Mouse (Mus musculus) heart, embryonic 14.5 days (tissue): ENCODE measurements at regions not wholly inside any gene's neighbourhood (a gene's known extent, or its start where the extent isn't known, plus 50 kb on each side); places are given as distances from the start of the nearest gene placed in this dataset.

Source experiments
- ATAC-seq: fragments of 200-750 bp; cut with Nextera tagmentation; 2 replicates; pipeline ENCODE4 v1.8.0; 2017; ENCODE audit warnings: low read depth, moderate TSS enrichment; ENCODE audit not compliant: insufficient number of reproducible peaks, insufficient read depth, low FRiP score
- H3K27ac ChIP-seq, 2 experiments: fragments of 200-500 bp in 1 of 2; fragments of 300-500 bp in 1 of 2; sonication (generic) in 1 of 2; replicated peaks in 1 of 2; 2 replicates each; pipeline ENCODE4 v1.5.1; 2012 to 2014; ENCODE audit warnings: low read depth in 2 of 2, low read length in 2 of 2, control low read depth in 1 of 2, mild to moderate bottlenecking in 1 of 2, mixed read lengths in 1 of 2; ENCODE audit not compliant: control insufficient read depth in 1 of 2, insufficient read depth in 1 of 2
- H3K27me3 ChIP-seq: fragments of 300-500 bp; sonication (generic); 2 replicates; pipeline ENCODE4 v1.6.1; 2014; ENCODE audit warnings: mild to moderate bottlenecking, low read length, control low read depth; ENCODE audit not compliant: control insufficient read depth, insufficient read depth
- H3K36me3 ChIP-seq: fragments of 300-500 bp; sonication (generic); 2 replicates; pipeline ENCODE4 v1.6.1; 2014; ENCODE audit warnings: mild to moderate bottlenecking, control low read depth, low read length, mixed read lengths; ENCODE audit not compliant: control insufficient read depth, insufficient read depth
- H3K4me1 ChIP-seq, 2 experiments: fragments of 200-500 bp in 1 of 2; fragments of 300-500 bp in 1 of 2; sonication (generic) in 1 of 2; 2 replicates each; pipeline ENCODE4 v1.6.1; 2012 to 2014; ENCODE audit warnings: low read length in 2 of 2, control low read depth in 1 of 2, mixed read lengths in 1 of 2; ENCODE audit not compliant: control insufficient read depth in 2 of 2, insufficient read depth in 2 of 2
- H3K4me2 ChIP-seq: fragments of 300-500 bp; sonication (generic); 2 replicates; pipeline ENCODE4 v1.6.1; 2014; ENCODE audit warnings: mild to moderate bottlenecking, low read length
- H3K4me3 ChIP-seq, 2 experiments: fragments of 200-500 bp in 1 of 2; fragments of 300-500 bp in 1 of 2; sonication (generic) in 1 of 2; 2 replicates each; pipeline ENCODE4 v1.5.1; 2012 to 2014; ENCODE audit warnings: low read length in 2 of 2, mild to moderate bottlenecking in 2 of 2, control low read depth in 1 of 2, low read depth in 1 of 2, moderate library complexity in 1 of 2; ENCODE audit not compliant: control insufficient read depth in 1 of 2, insufficient read depth in 1 of 2
- H3K9ac ChIP-seq: fragments of 300-500 bp; sonication (generic); 2 replicates; pipeline ENCODE4 v1.6.1; 2014; ENCODE audit warnings: mild to moderate bottlenecking, low read length
- H3K9me3 ChIP-seq: fragments of 300-500 bp; sonication (generic); 2 replicates; pipeline ENCODE4 v1.6.1; 2016; ENCODE audit warnings: low read length, control low read depth; ENCODE audit not compliant: control insufficient read depth
- WGBS: fragments of 180-500 bp; shearing (Covaris S2); extraction: QIAGEN DNeasy Blood & Tissue Kit; methylation state at CpG from one replicate; pipeline ENCODE4 v1.1.7; 2014; 5-methylcytosine and 5-hydroxymethylcytosine counted together

GRCm38 (mm10) chr3:78412669-78413419 lies 873.5 kb downstream of the Rapgef2 start:
- no peak for ATAC-seq
- Histone ChIP-seq H3K9me3 (no peaks in the 10 kb centered on the region), H3K27ac (no peak overlapping the region), H3K4me3 (no peak overlapping the region), H3K9ac (no peak overlapping the region), H3K27me3 (no peaks in the 10 kb centered on the region), H3K4me2 (no peak overlapping the region), H3K4me1 (no peaks in the 10 kb centered on the region; a peak in 1 of 4 replicates), H3K36me3 (no peaks in the 10 kb centered on the region)
- WGBS, result 11% methylated on average over 5 of the region's 5 CpGs

GRCm38 (mm10) chr3:78411395-78411794 lies 874.9 kb downstream of the Rapgef2 start:
- ATAC-seq, result no peak
- Histone ChIP-seq H3K9me3 (no peaks in the 10 kb centered on the region), H3K4me2 (no peak overlapping the region), H3K27me3 (no peaks in the 10 kb centered on the region), H3K4me3 (no peak overlapping the region), H3K36me3 (no peaks in the 10 kb centered on the region), H3K4me1 (no peaks in the 10 kb centered on the region; a peak in 1 of 4 replicates), H3K27ac (no peak overlapping the region), H3K9ac (no peak overlapping the region)
- 75% methylated on average over 4 of the region's 4 CpGs for WGBS

GRCm38 (mm10) chr3:78409237-78409636 lies 877.1 kb downstream of the Rapgef2 start:
- H3K27ac ChIP-seq, result no peak overlapping the region
- H3K4me3 ChIP-seq, result no peak overlapping the region
- H3K4me1 ChIP-seq, result no peaks in the 10 kb centered on the region; a peak in 2 of 4 replicates
- H3K4me2 ChIP-seq, result no peak overlapping the region
- 79% methylated on average over 3 of the region's 3 CpGs for WGBS
- no peak overlapping the region for H3K9ac ChIP-seq
- H3K9me3 ChIP-seq, result no peaks in the 10 kb centered on the region
- H3K36me3 ChIP-seq, result no peaks in the 10 kb centered on the region
- no peaks in the 10 kb centered on the region for H3K27me3 ChIP-seq
- no peak for ATAC-seq

- no peaks in the 10 kb centered on the region; a peak in 1 of 4 replicates for H3K4me1 ChIP-seq
- no peak for ATAC-seq
- H3K4me2 ChIP-seq, result peak overlapping the region; percentile 27; the same call in 1 of the 2 replicates
- WGBS, result 9% methylated on average over 6 of the region's 6 CpGs
- H3K27me3 ChIP-seq, result no peaks in the 10 kb centered on the region
- no peak overlapping the region for H3K9ac ChIP-seq
- no peaks in the 10 kb centered on the region for H3K36me3 ChIP-seq
- no peaks in the 10 kb centered on the region for H3K9me3 ChIP-seq
- no peak overlapping the region for H3K27ac ChIP-seq
- no peak overlapping the region for H3K4me3 ChIP-seq
Measured at GRCm38 (mm10) chr3:78405760-78406467, 880.4 kb downstream of the Rapgef2 start.

- H3K27ac ChIP-seq, result no peak overlapping the region
- no peak overlapping the region for H3K4me2 ChIP-seq
- H3K27me3 ChIP-seq, result no peaks in the 10 kb centered on the region
- WGBS, result 32% methylated on average over 1 of the region's 1 CpGs
- no peaks in the 10 kb centered on the region for H3K9me3 ChIP-seq
- H3K9ac ChIP-seq, result no peak overlapping the region
- H3K4me3 ChIP-seq, result no peak overlapping the region
- H3K4me1 ChIP-seq, result no peaks in the 10 kb centered on the region
- no peak for ATAC-seq
- H3K36me3 ChIP-seq, result no peaks in the 10 kb centered on the region
Measured at GRCm38 (mm10) chr3:78358377-78358776, 927.9 kb downstream of the Rapgef2 start.

GRCm38 (mm10) chr3:78339891-78340290 lies 946.4 kb downstream of the Rapgef2 start:
- Histone ChIP-seq H3K36me3 (no peaks in the 10 kb centered on the region), H3K27me3 (no peaks in the 10 kb centered on the region), H3K27ac (no peak overlapping the region), H3K4me3 (no peak overlapping the region), H3K9me3 (no peaks in the 10 kb centered on the region), H3K4me2 (no peak overlapping the region), H3K4me1 (no peaks in the 10 kb centered on the region), H3K9ac (no peak overlapping the region)
- no peak for ATAC-seq
- WGBS, result 86% methylated on average over 1 of the region's 1 CpGs

- Histone ChIP-seq H3K4me3 (no peak overlapping the region), H3K36me3 (no peaks in the 10 kb centered on the region), H3K27ac (no peak overlapping the region), H3K9ac (no peak overlapping the region), H3K4me2 (no peak overlapping the region), H3K4me1 (no peaks in the 10 kb centered on the region), H3K27me3 (no peaks in the 10 kb centered on the region), H3K9me3 (no peaks in the 10 kb centered on the region)
- no peak for ATAC-seq
- 74% methylated on average over 7 of the region's 7 CpGs for WGBS
Measured at GRCm38 (mm10) chr3:78311630-78312406, 974.5 kb downstream of the Rapgef2 start.
